Mouse (Mus musculus) midbrain, embryonic 11.5 days (tissue): ENCODE measurements around the gene Bco2. TPM values are rescaled to one million over a fixed set of nuclear protein-coding genes. Genes with fewer than 3 reads are reported as not detected.

Source experiments
- ATAC-seq: fragments of 200-750 bp; cut with Nextera tagmentation; 2 replicates; pipeline ENCODE4 v1.8.0; 2017; ENCODE audit warnings: moderate TSS enrichment, moderate library complexity; ENCODE audit not compliant: low FRiP score
- DNase-seq: peaks from one replicate; pipeline ENCODE4 v3.0.0; 2015; ENCODE audit warnings: low spot score; ENCODE audit errors: missing footprints
- H3K27ac ChIP-seq: fragments of 300-500 bp; sonication (generic); 2 replicates; pipeline ENCODE4 v1.5.1; 2014; ENCODE audit warnings: low read depth, low read length
- H3K27me3 ChIP-seq: fragments of 300-500 bp; sonication (generic); 2 replicates; pipeline ENCODE4 v1.6.1; 2014; ENCODE audit warnings: mild to moderate bottlenecking, low read length, moderate library complexity, mixed read lengths; ENCODE audit not compliant: control insufficient read depth, insufficient read depth
- H3K36me3 ChIP-seq: fragments of 300-500 bp; sonication (generic); 2 replicates; pipeline ENCODE4 v1.6.1; 2014; ENCODE audit warnings: mild to moderate bottlenecking, low read length, moderate library complexity, mixed read lengths; ENCODE audit not compliant: control insufficient read depth, insufficient read depth
- H3K4me1 ChIP-seq: fragments of 300-500 bp; sonication (generic); 2 replicates; pipeline ENCODE4 v1.6.1; 2014; ENCODE audit warnings: low read length; ENCODE audit not compliant: control insufficient read depth, insufficient read depth
- H3K4me2 ChIP-seq: fragments of 300-500 bp; sonication (generic); 2 replicates; pipeline ENCODE4 v1.6.1; 2014; ENCODE audit warnings: mild to moderate bottlenecking, moderate library complexity
- H3K4me3 ChIP-seq: fragments of 300-500 bp; sonication (generic); 2 replicates; pipeline ENCODE4 v1.5.1; 2014; ENCODE audit warnings: low read depth, low read length
- H3K9ac ChIP-seq: fragments of 300-500 bp; sonication (generic); 2 replicates; pipeline ENCODE4 v1.6.1; 2014; ENCODE audit warnings: low read length
- H3K9me3 ChIP-seq: fragments of 300-500 bp; sonication (generic); 2 replicates; pipeline ENCODE4 v1.6.1; 2016; ENCODE audit warnings: low read length; ENCODE audit not compliant: control insufficient read depth
- WGBS: fragments of 180-500 bp; shearing (Covaris S2); extraction: QIAGEN DNeasy Blood & Tissue Kit; methylation state at CpG from one replicate; pipeline ENCODE4 v1.1.7; 2014; 5-methylcytosine and 5-hydroxymethylcytosine counted together
- polyA plus RNA-seq: library from polyadenylated mRNA; unstranded; fragments of >200 nt; fragmentation: Nextera tagmentation; extraction: Ambion mirVana; gene quantifications from 2 replicates; pipeline ENCODE4 v1.2.1, GENCODE M21; 2014

The Bco2 gene
- polyA plus RNA-seq, 1 experiment from 2014 or later: 0.40 TPM

DNA sequence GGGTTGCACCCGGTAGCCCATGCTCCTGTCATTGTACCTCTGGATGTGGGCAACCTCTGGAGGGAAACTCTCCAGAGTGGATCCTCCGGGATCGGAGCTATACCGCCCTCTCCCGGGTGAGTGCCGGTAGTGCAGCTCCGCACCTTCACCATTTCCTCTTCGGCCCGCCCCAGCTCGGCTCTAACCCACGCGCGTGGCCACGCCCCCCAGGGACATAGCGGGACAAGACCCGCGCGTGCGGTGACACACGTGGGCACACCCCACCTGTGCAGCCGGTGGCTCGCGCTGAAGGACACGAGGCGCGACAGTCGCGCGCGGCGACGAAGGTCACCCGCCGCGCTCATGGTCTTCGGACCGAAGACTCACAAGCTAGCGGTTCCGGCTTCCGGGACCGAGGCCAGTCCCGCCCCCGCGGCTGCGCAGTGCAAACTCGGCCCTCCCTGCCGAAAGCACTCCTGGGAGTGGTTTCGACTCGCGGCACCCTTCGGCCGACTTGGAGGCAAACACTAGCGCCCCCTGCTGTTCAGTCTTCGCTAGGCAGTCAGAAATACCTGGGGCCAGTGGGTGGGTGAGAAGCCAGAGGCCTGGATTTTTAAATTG, 26.6 kb downstream of the Bco2 start, which contains the start of gene Pts:
Gene Pts, minus strand, starts transcription at position 432 of the 600 bp plus-strand sequence.
- Histone ChIP-seq H3K4me3 (peak within 1 kb of the TSS; percentile 80), H3K9ac (peak within 1 kb of the TSS; percentile 83), H3K27ac (peak within 1 kb of the TSS; percentile 54; the same call in 1 of the 2 replicates), H3K36me3 (no peaks in the 10 kb centered on the region), H3K27me3 (no peaks in the 10 kb centered on the region), H3K9me3 (no peaks in the 10 kb centered on the region), H3K4me2 (peak within 1 kb of the TSS; percentile 57), H3K4me1 (peaks cover 9% of the 10 kb centered on the region)
- under 1% methylated on average over 54 of the region's 54 CpGs for WGBS
- ATAC-seq (peak; percentile 99), DNase-seq (peak; percentile 99)

GRCm38 (mm10) chr9:50527860-50528259, 27.1 kb downstream of the Bco2 start:
- H3K4me2 ChIP-seq: peak overlapping the region; percentile 57
- H3K4me3 ChIP-seq: peak overlapping the region; percentile 80
- H3K36me3 ChIP-seq: no peaks in the 10 kb centered on the region
- peak overlapping the region; percentile 83 for H3K9ac ChIP-seq
- no peak overlapping the region for H3K27ac ChIP-seq
- no peaks in the 10 kb centered on the region for H3K9me3 ChIP-seq
- 44% methylated on average over 7 of the region's 7 CpGs for WGBS
- H3K27me3 ChIP-seq: no peaks in the 10 kb centered on the region
- DNase-seq: no peak
- ATAC-seq: 0 out of 2 replicates have a peak, but pooled peaks have one; percentile 14
- H3K4me1 ChIP-seq: peaks cover 9% of the 10 kb centered on the region

- Histone ChIP-seq H3K4me2 (no peak overlapping the region), H3K9me3 (no peaks in the 10 kb centered on the region), H3K9ac (no peak overlapping the region), H3K27ac (no peak overlapping the region), H3K4me3 (no peak overlapping the region), H3K27me3 (no peaks in the 10 kb centered on the region), H3K4me1 (peaks cover 9% of the 10 kb centered on the region), H3K36me3 (no peaks in the 10 kb centered on the region)
- WGBS: 80% methylated on average over 5 of the region's 5 CpGs
- ATAC-seq (no peak), DNase-seq (no peak)
Measured at GRCm38 (mm10) chr9:50525585-50525984, 29.4 kb downstream of the Bco2 start.

GRCm38 (mm10) chr9:50524936-50525335, 30.0 kb downstream of the Bco2 start:
- Histone ChIP-seq H3K27me3 (no peaks in the 10 kb centered on the region), H3K36me3 (no peaks in the 10 kb centered on the region), H3K27ac (no peak overlapping the region), H3K4me3 (no peak overlapping the region), H3K9me3 (no peaks in the 10 kb centered on the region), H3K4me1 (peaks cover 9% of the 10 kb centered on the region), H3K4me2 (no peak overlapping the region), H3K9ac (no peak overlapping the region)
- no peak for ATAC-seq
- 90% methylated on average over 5 of the region's 5 CpGs for WGBS
- no peak for DNase-seq

- Histone ChIP-seq H3K36me3 (no peaks in the 10 kb centered on the region), H3K4me3 (no peak overlapping the region), H3K27me3 (no peaks in the 10 kb centered on the region), H3K4me1 (peaks cover 4% of the 10 kb centered on the region), H3K9me3 (no peaks in the 10 kb centered on the region), H3K4me2 (no peak overlapping the region), H3K27ac (no peak overlapping the region), H3K9ac (no peak overlapping the region)
- no peak for DNase-seq
- WGBS: 84% methylated on average over 5 of the region's 5 CpGs
- no peak for ATAC-seq
Measured at GRCm38 (mm10) chr9:50522574-50522973, 32.4 kb downstream of the Bco2 start.

GRCm38 (mm10) chr9:50521562-50521961, 33.4 kb downstream of the Bco2 start:
- H3K4me1 ChIP-seq: no peaks in the 10 kb centered on the region
- no peak overlapping the region for H3K27ac ChIP-seq
- ATAC-seq (no peak), DNase-seq (no peak)
- H3K9ac ChIP-seq: no peak overlapping the region
- no peaks in the 10 kb centered on the region for H3K9me3 ChIP-seq
- no peak overlapping the region for H3K4me2 ChIP-seq
- 58% methylated on average over 2 of the region's 2 CpGs for WGBS
- no peaks in the 10 kb centered on the region for H3K27me3 ChIP-seq
- H3K36me3 ChIP-seq: no peaks in the 10 kb centered on the region
- no peak overlapping the region for H3K4me3 ChIP-seq

DNA sequence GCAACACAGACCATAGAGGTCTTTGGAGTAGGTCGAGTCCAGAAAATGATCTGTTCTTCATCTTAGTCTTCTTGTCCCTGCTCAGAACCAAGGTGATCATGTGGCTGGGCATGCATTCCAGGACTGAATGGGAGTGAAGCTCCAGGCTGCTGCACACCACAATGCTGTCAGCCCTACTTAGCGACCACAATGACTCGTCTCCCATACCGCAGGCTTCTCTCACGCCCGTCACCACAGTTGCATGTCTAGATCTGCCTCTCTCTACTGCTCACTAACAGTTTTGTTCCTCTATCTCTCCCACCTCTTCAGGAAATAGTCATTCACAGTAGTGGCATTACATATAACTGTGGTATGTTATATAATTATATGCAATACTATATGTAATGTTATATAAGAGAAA, 34.2 kb downstream of the Bco2 start:
- no peaks in the 10 kb centered on the region for H3K4me1 ChIP-seq
- ATAC-seq (no peak), DNase-seq (no peak)
- 90% methylated on average over 6 of the region's 6 CpGs for WGBS
- no peaks in the 10 kb centered on the region for H3K36me3 ChIP-seq
- no peak overlapping the region for H3K27ac ChIP-seq
- H3K9ac ChIP-seq: no peak overlapping the region
- no peak overlapping the region for H3K4me2 ChIP-seq
- no peaks in the 10 kb centered on the region for H3K9me3 ChIP-seq
- H3K4me3 ChIP-seq: no peak overlapping the region
- no peaks in the 10 kb centered on the region for H3K27me3 ChIP-seq

GRCm38 (mm10) chr9:50518781-50519180, 36.2 kb downstream of the Bco2 start:
- H3K9ac ChIP-seq: no peak overlapping the region
- ATAC-seq: no peak
- H3K36me3 ChIP-seq: no peaks in the 10 kb centered on the region
- H3K4me1 ChIP-seq: no peaks in the 10 kb centered on the region
- no peaks in the 10 kb centered on the region for H3K9me3 ChIP-seq
- no peaks in the 10 kb centered on the region for H3K27me3 ChIP-seq
- DNase-seq: no peak
- 13% methylated on average over 2 of the region's 2 CpGs for WGBS
- no peak overlapping the region for H3K27ac ChIP-seq
- no peak overlapping the region for H3K4me3 ChIP-seq
- no peak overlapping the region for H3K4me2 ChIP-seq

DNA sequence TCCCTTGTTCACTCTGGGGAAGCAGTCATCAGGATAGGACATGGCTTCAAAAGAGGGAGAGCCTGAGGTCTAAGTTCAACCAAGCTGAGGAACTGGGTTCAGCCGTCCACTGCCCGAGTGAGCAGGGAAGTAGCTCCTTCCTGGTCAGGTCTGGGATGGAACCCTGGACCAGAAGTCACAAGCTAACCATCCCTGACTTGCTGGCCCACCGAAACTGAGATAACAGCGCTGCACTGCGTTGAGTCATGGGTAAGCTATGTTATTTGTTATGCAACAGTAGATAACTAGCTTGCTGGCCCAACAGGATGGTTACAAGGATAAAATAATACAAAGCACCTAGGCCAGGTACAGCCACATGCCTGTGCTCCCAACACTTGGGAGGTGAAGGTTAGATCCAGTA, 39.5 kb downstream of the Bco2 start:
- Histone ChIP-seq H3K27me3 (no peaks in the 10 kb centered on the region), H3K4me3 (no peak overlapping the region), H3K9ac (no peak overlapping the region), H3K9me3 (no peaks in the 10 kb centered on the region), H3K4me2 (no peak overlapping the region), H3K27ac (no peak overlapping the region), H3K36me3 (no peaks in the 10 kb centered on the region), H3K4me1 (no peaks in the 10 kb centered on the region)
- 82% methylated on average over 5 of the region's 5 CpGs for WGBS
- ATAC-seq (no peak), DNase-seq (no peak)
